Mouse (Mus musculus) layer of hippocampus, adult 18-20 months (tissue): ENCODE results near the gene Nim1k. TPM values are rescaled to one million over a fixed set of nuclear protein-coding genes. Genes with fewer than 3 reads are reported as not detected.

Experiments
- DNase-seq, 2 experiments: peaks; one replicate each; pipeline ENCODE4 v3.0.0; 2022; ENCODE audit warnings: low spot score in 2 of 2
- long read RNA-seq: library from polyadenylated mRNA; stranded (forward); transcript quantifications from one replicate; pipeline ENCODE4 v2.0.0, GENCODE M21; 2021
- total RNA-seq, 2 experiments: library from RNA; stranded (reverse); gene quantifications; 2 replicates each; pipeline ENCODE4 v1.2.3; 2021

Gene Nim1k
- 10 to 100 TPM; 12.3 to 13.8 TPM for total RNA-seq
- long read RNA-seq, full-length matches to known transcripts: 18 of 23 reads
- long read RNA-seq, partial matches to known transcripts: 0 of 23 reads
- long read RNA-seq, other reads (novel, unspliced or antisense): 5 of 23 reads

GRCm38 (mm10) chr13:119755681-119756471, at the start of gene Nim1k:
Gene Nim1k (minus strand): TSS chr13:119755882.
- peak; percentile 81 to 82 for DNase-seq

GRCm38 (mm10) chr13:119797656-119798055, 42.0 kb upstream of the Nim1k start:
- no peak for DNase-seq

GRCm38 (mm10) chr13:119792791-119793404, 37.2 kb upstream of the Nim1k start:
- no peak for DNase-seq

GRCm38 (mm10) chr13:119791580-119792135, 36.0 kb upstream of the Nim1k start:
- no peak for DNase-seq

DNA sequence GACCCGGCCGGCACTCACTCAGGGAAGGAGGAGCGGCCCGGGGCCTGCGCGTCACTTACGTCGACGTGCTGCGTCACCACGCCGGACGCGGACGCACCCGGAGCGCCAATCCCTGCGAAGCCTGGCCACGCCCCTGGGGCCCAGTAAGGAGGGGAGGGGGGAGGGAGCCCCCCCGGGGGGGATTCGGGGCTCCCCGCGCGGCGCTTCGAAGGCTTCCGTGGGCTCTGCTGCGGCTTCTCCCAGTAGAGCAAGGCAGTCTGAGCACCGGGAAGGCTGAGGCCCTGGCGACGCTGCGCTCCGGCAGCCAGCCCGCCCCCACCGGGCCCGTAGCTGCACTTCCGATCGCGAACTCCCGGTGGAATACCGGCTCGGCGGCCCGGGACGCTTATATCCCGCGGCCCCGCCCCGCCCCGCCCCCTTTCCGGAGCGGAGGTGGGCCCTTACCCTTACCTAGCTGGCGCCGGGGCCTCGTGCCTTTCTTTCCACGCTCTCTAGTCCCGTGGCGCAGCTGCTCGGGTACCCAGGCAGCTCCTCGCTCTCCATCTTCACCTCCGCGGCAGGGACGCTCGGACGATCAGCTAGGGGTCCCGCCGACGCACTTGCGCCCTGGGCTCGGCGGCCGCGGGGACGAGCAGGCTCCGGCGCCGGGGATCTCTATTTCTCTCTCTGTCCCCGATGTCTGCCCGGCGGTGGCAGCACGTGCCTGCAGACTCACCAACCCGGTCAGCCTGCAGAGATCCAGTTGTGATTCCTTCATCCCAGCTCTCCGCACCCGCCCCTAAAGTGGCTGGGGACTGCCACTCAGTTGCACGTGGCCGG, 35.3 kb upstream of the Nim1k start, which contains the start of gene Zfp131:
Gene Zfp131, minus strand, starts transcription at position 129 of the 819 bp plus-strand sequence.
- DNase-seq: peak; percentile 93 to 95

GRCm38 (mm10) chr13:119789851-119790717, 34.4 kb upstream of the Nim1k start:
- DNase-seq: peak; percentile 68 to 75

- DNase-seq: no peak
Observed at GRCm38 (mm10) chr13:119783581-119783980, 27.9 kb upstream of the Nim1k start.

DNA sequence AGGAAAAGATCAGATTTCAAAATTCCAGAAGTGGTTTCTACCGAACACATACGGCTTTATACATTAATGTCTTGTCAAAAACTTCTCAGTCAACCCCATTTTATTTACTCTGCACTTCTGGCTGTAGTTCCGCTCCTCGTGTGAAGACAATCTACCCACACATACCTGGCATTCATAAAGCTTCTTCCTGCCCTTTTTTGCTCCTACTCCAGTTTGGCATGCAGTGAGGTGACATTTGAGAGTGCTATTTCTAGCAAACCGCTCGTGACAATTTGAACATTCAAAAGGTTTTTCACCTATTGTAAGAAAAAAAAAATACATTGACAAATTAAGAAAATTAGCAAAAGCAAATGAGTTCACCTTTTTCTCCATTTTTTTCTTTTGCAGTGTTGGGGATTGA, 12.9 kb upstream of the Nim1k start:
- no peak for DNase-seq

GRCm38 (mm10) chr13:119766480-119766879, 10.8 kb upstream of the Nim1k start:
- no peak for DNase-seq

DNA sequence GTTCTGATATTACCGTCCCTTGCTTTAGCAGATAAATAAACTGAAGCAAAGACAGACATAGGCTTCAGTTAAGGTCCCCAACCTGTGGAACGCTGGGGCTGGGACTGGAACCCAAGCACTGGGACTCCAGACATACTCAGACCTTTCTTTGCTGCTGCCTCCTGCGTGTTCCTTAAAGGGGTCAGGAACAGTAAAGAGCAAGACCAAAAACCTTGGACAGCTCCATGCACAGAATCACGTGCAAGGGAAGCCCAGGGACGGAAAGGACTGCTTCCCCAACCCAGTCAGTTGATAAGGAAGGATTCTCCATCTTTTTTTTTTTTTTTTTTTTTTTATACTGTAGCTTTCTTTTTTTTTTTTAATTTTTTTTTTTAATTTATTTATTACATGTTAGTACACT, 1.1 kb upstream of the Nim1k start:
- DNase-seq: no peak

GRCm38 (mm10) chr13:119755141-119755547, 538 bp downstream of the Nim1k start:
- peak in 1 of 2 experiments; percentile 30 for DNase-seq

- no peak for DNase-seq
Observed at GRCm38 (mm10) chr13:119754635-119755020, 1.1 kb downstream of the Nim1k start.

DNA sequence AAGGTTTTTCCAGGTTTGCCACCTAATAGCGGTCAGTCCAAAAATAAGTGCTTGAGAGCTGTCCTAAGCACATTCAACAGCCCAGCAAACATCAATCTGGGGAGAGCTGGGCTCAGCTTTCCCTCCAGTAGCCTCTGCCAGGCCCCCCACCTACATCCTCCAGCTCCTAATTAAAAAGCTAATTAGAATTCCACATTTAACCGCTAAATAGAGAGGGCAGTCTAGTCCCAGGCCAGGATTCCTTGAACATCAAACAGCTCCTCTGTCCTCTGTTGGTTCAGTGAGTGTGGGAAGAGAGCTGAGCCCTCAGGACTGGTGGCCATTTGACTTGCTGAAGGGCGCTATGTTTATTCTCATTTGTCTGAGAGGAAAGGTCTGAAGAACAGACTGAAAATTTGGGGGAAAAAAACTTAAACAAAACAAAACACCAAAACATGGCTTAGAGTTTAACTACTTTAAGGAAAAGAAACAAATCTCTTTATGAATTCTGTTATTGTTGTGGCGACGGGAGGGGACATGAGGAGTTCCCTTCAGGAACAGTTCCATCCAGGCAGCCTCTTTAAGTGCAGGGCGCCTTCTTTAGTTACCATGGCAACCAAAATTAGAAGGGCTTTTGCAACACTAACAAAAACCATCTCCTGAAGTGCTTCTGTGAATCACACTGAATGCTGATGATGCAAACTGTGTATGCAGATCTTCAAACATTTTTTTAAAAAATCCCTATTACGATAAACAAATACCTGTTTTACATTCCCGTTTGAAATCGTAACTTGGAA, 1.6 kb downstream of the Nim1k start:
- DNase-seq: peak in 1 of 2 experiments; percentile 51

DNA sequence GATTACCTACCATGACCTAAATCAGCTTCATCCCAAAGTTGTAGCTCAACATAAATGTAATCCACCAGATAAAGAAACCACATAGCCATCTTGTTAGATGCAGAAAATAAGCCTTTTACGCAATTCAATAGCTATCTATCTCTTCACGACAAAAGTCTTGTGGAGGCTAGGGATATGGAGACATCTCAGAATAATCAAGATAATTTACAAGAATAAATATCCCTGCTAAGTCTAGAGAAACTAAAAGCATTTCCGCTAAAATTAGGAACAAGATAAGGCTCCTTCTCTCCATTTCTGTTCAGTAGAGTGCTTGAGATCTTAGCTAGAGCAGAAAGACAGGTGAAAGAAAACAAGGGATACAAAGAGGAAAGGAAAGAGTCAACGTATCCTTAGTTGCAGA, 8.8 kb downstream of the Nim1k start:
- no peak for DNase-seq

GRCm38 (mm10) chr13:119743470-119743869, 12.2 kb downstream of the Nim1k start:
- DNase-seq: no peak

- DNase-seq: no peak
Observed at GRCm38 (mm10) chr13:119742711-119743415, 12.8 kb downstream of the Nim1k start.

- peak in 1 of 2 experiments; percentile 29 for DNase-seq
Observed at GRCm38 (mm10) chr13:119741390-119742237, 14.1 kb downstream of the Nim1k start.

DNA sequence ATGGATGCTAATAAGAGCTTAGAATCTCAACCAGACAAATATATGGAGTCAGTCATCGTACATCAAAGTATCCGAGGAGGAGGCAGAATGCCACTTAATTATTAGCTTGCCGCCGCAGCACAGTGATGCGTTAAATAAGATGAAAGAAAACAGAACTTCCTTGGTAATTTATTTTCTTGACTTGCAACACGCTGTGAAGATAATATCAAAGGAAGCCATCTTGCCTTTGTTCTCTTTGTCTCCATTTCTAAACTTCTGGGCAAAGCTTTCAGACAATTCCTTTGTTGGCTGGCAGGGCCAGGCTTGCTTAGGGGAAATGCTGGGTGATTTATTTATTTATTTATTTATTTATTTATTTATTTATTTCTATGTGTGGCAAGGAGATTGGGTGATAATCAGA, 24.2 kb downstream of the Nim1k start:
- no peak for DNase-seq
